Mouse (Mus musculus): ENCODE measurements around the gene Mcf2l. TPM values are rescaled to one million over a fixed set of nuclear protein-coding genes. Genes with fewer than 3 reads are reported as not detected.

The Mcf2l gene
- polyA plus RNA-seq (2017; shearing (Covaris generic)): 1.1 TPM

GRCm38 (mm10) chr8:12873357-12874046, at the start of gene Mcf2l:
Gene Mcf2l (plus strand): TSS chr8:12873806.

DNA sequence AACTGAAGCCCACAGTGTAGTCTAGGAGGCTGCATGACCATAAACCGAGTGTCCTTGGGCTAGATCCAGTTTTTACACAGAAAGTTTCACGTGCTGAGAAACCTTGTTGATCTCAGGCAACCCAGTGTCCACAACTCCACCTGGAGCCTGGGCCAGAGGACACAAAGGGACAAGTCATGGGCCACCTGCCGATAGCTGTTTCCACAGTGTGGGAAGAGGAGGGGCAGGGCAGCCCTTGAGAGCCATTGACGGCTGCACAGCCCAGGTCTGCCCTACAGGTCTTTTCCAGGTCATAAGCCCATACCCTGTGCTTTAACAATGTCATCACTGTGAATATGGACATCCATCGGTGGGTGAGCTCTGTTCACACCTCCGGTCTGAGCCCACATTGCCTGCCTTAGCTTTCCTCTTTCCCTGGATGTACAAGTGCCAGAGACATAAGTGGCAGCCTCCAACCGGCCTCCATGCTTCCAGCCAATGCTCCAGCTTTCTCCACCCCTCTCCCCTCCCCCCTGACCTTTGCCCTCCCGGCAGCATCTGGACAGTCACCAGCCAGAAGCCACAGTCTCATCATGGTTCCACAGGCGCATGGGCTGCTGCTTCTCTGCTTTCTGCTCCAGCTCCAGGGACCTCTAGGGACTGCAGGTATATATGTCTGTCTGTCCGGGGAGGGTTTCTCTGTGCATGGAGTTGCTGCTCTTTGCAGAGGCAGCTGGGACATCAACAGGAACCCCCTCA, 152.1 kb downstream of the Mcf2l start, which contains the start of gene F7:
Gene F7, plus strand, starts transcription at position 548 of the 738 bp plus-strand sequence.

GRCm38 (mm10) chr8:13037015-13037414, 163.4 kb downstream of the Mcf2l start, which contains the start of gene F10:
Gene F10 (plus strand): TSS chr8:13037308.

DNA sequence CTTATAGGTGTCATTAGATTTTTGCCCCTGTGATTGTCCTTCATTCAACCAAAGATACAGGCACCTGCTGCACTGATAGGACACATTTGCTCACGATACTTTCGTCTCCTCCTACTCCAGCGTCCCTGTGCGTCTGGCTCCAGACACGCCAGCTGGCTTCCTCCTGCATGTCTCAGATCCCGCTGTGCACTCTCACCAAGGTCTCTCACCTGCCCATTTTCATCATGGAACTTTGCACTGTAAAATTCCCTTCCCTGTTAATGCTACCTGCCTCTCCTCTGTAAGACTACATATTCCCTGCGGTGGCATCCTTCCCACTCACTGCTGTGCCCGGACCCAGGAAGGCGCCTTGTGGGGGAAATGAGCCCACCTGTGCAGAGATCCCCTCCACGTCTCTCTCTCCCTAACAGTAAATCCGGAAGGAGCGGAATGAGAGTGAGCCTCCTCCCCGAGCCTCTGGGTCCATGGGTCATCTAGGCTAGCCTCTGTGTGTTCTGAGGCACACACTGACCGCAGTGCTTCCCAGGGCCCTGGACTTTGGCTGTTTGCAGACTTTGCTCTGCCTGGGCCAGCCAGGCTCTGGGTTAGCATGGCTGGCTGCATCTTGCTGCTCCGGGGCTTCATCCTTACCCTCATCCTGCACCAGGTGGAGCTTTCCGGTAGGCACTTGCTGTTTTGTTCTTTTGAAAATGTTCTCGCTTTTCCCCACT, 187.0 kb downstream of the Mcf2l start, which contains the start of gene Proz:
Gene Proz, plus strand, starts transcription at position 474 of the 710 bp plus-strand sequence.

Other genes with a start within 250 kb of the Mcf2l start
- 64.3 TPM for gene Tubgcp3, start 201.6 kb upstream of the Mcf2l start, polyA plus RNA-seq (2017; shearing (Covaris generic))
- gene Atp11a, start 116.8 kb upstream of the Mcf2l start, polyA plus RNA-seq (2017; shearing (Covaris generic)): 21.2 TPM
- not detected for gene F7, start 152.2 kb downstream of the Mcf2l start, polyA plus RNA-seq (2017; shearing (Covaris generic))
- gene F10, start 163.5 kb downstream of the Mcf2l start, polyA plus RNA-seq (2017; shearing (Covaris generic)): not detected
- gene Proz, start 187.1 kb downstream of the Mcf2l start, polyA plus RNA-seq (2017; shearing (Covaris generic)): 2.8 TPM
- 47.2 TPM for gene Pcid2, start 231.7 kb downstream of the Mcf2l start, polyA plus RNA-seq (2017; shearing (Covaris generic))
- gene Cul4a, start 231.8 kb downstream of the Mcf2l start, polyA plus RNA-seq (2017; shearing (Covaris generic)): 41.7 TPM

Data from CD4-positive, CD25-positive, alpha-beta regulatory T cell (primary cell).